Comparison of ENCODE assay signal across 9 mouse cellular contexts in the genomic region with DNA sequence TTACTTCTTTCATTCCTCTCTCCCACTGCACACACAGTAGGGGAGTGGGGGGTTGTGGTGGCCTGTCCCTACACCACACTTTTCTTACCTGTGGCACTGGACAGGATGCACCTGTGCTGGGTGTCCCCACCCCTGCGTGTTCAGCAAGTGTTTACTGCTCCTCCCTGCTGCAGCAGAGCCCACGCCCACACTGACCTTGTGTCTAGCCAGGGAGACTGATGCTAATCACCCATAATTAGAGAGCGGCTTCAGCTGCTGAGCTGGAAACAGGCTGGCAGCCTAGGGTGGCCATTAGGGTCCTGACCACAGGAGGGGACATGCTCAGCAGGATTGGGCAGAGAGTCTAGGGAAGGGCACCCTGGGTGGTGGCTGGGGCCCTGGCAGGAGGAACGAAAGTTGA. TPM values are rescaled to one million over a fixed set of nuclear protein-coding genes. Genes with fewer than 3 reads are reported as not detected.
DNase-seq lines count a peak whose midpoint lies in the region; ATAC-seq and TF ChIP-seq lines count a peak whose summit lies in the region.
"Had no signal": no experiment of that assay in that cellular context is flagged by ENCODE, and none has a peak within 500 bp of the region (broad histone marks: within the 10 kb centered on the region; RNA-seq: fewer than 3 reads in every experiment).

No protein-coding gene starts in this region.

- ATAC-seq in heart, embryonic 13.5 days (ENCODE audit: extremely low read depth, insufficient number of reproducible peaks, low FRiP score, low TSS enrichment), result no peak
- ATAC-seq in erythroblast, adult 5-6 weeks (replicated peaks; ENCODE audit: low FRiP score, poor library complexity, severe bottlenecking), result peak; percentile 42
- ATAC-seq in liver, embryonic 11.5 days (replicated peaks; ENCODE audit: low FRiP score), result no peak

- H3K27ac ChIP-seq in heart, embryonic 13.5 days (replicated peaks), result peak overlapping the region; percentile 96
- peak overlapping the region; percentile 61 for H3K27ac ChIP-seq in CH12.LX (ENCODE audit: insufficient read depth, low read depth)
- peak overlapping the region; percentile 94 for H3K27ac ChIP-seq in liver, embryonic 11.5 days (ENCODE audit: low read depth, low read length)

- no peak for TF ChIP-seq RAD21 in CH12.LX (IDR thresholded peaks at IDR 0.05; ENCODE audit: low read depth, low read length)

- no peaks in the 10 kb centered on the region for H3K9me3 ChIP-seq in heart, embryonic 13.5 days
- H3K9me3 ChIP-seq in CH12.LX (replicated peaks; ENCODE audit: low read length), result no peaks in the 10 kb centered on the region
- H3K9me3 ChIP-seq in liver, embryonic 11.5 days (ENCODE audit: control insufficient read depth, low read length), result no peaks in the 10 kb centered on the region

- dilution Hi-C loops in CH12.LX (cut with MboI; ENCODE audit: extremely low pct_ligation_motif_present, extremely low pct_unique_long_range_greater_than_20kb, low sequenced_read_pairs), result no loop called here

- TF ChIP-seq POLR2A in CH12.LX (IDR thresholded peaks at IDR 0.05; ENCODE audit: low read depth, low read length), result no peak

- in situ Hi-C loops in CH12.LX (cut with MboI; ENCODE audit: low pct_ligation_motif_present, low pct_unique_long_range_greater_than_20kb, low sequenced_read_pairs), result no loop called here

- no peak for TF ChIP-seq CTCF in CH12.LX (conservative IDR thresholded peaks at IDR 0.05 in 1 of 2, IDR thresholded peaks at IDR 0.05 in 1 of 2; ENCODE audit: low read depth in 2 of 2, low read length in 2 of 2)

- peaks cover 33% of the 10 kb centered on the region for H3K36me3 ChIP-seq in heart, embryonic 13.5 days
- peaks cover 33 to 34% of the 10 kb centered on the region in 2 experiments for H3K36me3 ChIP-seq in CH12.LX (replicated peaks in 1 of 2; ENCODE audit: control insufficient read depth in 1 of 2, insufficient read depth in 1 of 2, low read length in 1 of 2)
- H3K36me3 ChIP-seq in liver, embryonic 11.5 days (ENCODE audit: control insufficient read depth, insufficient read depth, low read length), result peaks cover 24% of the 10 kb centered on the region

- no peaks in the 10 kb centered on the region for H3K27me3 ChIP-seq in heart, embryonic 13.5 days (replicated peaks)
- no peaks in the 10 kb centered on the region for H3K27me3 ChIP-seq in CH12.LX (replicated peaks)
- H3K27me3 ChIP-seq in liver, embryonic 11.5 days (replicated peaks; ENCODE audit: control insufficient read depth, insufficient read depth, low read length), result no peaks in the 10 kb centered on the region

- no peak overlapping the region for H3K4me3 ChIP-seq in heart, embryonic 13.5 days
- H3K4me3 ChIP-seq in CH12.LX (replicated peaks in 1 of 3; ENCODE audit: low read depth in 2 of 3, low read length in 2 of 3, poor library complexity in 1 of 3), result peak overlapping the region in 2 of 3 experiments; percentile 21 to 67
- H3K4me3 ChIP-seq in liver, embryonic 11.5 days (ENCODE audit: low read depth, low read length), result peak overlapping the region; percentile 74; the same call in 1 of the 2 replicates

- peak overlapping the region; percentile 72 for H3K4me2 ChIP-seq in heart, embryonic 13.5 days
- H3K4me2 ChIP-seq in CH12.LX (ENCODE audit: insufficient read depth, low read depth, poor library complexity, severe bottlenecking), result peak overlapping the region; percentile 69
- H3K4me2 ChIP-seq in liver, embryonic 11.5 days, result peak overlapping the region; percentile 89

- H3K79me2 ChIP-seq in CH12.LX (replicated peaks; ENCODE audit: control insufficient read depth, extremely low read depth, insufficient read depth, poor library complexity, severe bottlenecking), result peaks cover 16% of the 10 kb centered on the region

- no peak for DNase-seq in heart, postnatal 10 days
- no peak for DNase-seq in CH12.LX (ENCODE audit: extremely low read depth)
- DNase-seq in liver, embryonic 11.5 days (ENCODE audit: low spot score), result no peak
- DNase-seq in adrenal gland, postnatal 10 days, result no peak
- DNase-seq in layer of hippocampus, postnatal 25 days (ENCODE audit: extremely low spot score in 1 of 2, low spot score in 1 of 2), result no peak
- DNase-seq in frontal cortex, postnatal 10 days (ENCODE audit: low spot score in 2 of 2), result no peak

- WGBS in heart, embryonic 13.5 days, result 81% methylated on average over 4 of the region's 4 CpGs
- whole genome bisulfite sequencing in liver, embryonic 11.5 days, result 51% methylated on average over 4 of the region's 4 CpGs

- H3K4me1 ChIP-seq in heart, embryonic 13.5 days, result peaks cover 37% of the 10 kb centered on the region
- H3K4me1 ChIP-seq in CH12.LX (ENCODE audit: control insufficient read depth in 1 of 2, insufficient read depth in 2 of 2), result peaks cover 29 to 67% of the 10 kb centered on the region in 2 experiments
- H3K4me1 ChIP-seq in liver, embryonic 11.5 days (replicated peaks; ENCODE audit: control insufficient read depth, insufficient read depth, low read length), result peaks cover 37% of the 10 kb centered on the region

- 0 out of 2 replicates have a peak, but pooled peaks have one; percentile 16 for TF ChIP-seq EP300 in CH12.LX (IDR thresholded peaks at IDR 0.05; ENCODE audit: low read length)

- H3K9ac ChIP-seq in heart, embryonic 13.5 days, result peak overlapping the region; percentile 81; the same call in 1 of the 2 replicates
- H3K9ac ChIP-seq in CH12.LX (ENCODE audit: insufficient read depth, low read depth), result no peak overlapping the region
- peak overlapping the region; percentile 84 for H3K9ac ChIP-seq in liver, embryonic 11.5 days (ENCODE audit: low read depth, low read length)

- intact Hi-C loops in heart, postnatal 10 days (cut with DNase I), result no loop called here

TF ChIP-seq in CH12.LX, 34 proteins besides CTCF, POLR2A, EP300 and RAD21 (continues in another document):
- TF ChIP-seq BHLHE40 (IDR thresholded peaks at IDR 0.05; ENCODE audit: low read depth, low read length), result peak; percentile 25; the same call in 1 of the 2 replicates
- TF ChIP-seq TCF12 (IDR thresholded peaks at IDR 0.05; ENCODE audit: low read depth, low read length), result peak; percentile 47; the same call in 1 of the 2 replicates

RNA-seq across cellular contexts. Expression of a gene that starts 1.7 kb away (rescaled TPM):
- 269 and 297 TPM in 2 replicates for polyA plus RNA-seq in heart, embryonic 13.5 days (2015; fragmentation: Nextera tagmentation; extraction: Ambion mirVana)
- 10 to 100 TPM; 82.8 to 94.1 TPM for total RNA-seq in heart, postnatal 10 days (2021)
- 135 and 168 TPM in 2 replicates for total RNA-seq in CH12.LX (2012; rRNA removed)
- total RNA-seq in CH12.LX (2014; rRNA removed), result 134 and 143 TPM in 2 replicates
- polyA plus RNA-seq in CH12.LX (2012; ENCODE audit: insufficient read length, low read depth), result 240 and 256 TPM in 2 replicates
- total RNA-seq in erythroblast, adult 5-6 weeks (2015; ENCODE audit: low replicate concordance), result 41.1 and 51.6 TPM in 2 replicates
- 20.9 and 26.2 TPM in 2 replicates for total RNA-seq in erythroblast, adult 5-6 weeks (2017; ENCODE audit: low replicate concordance)
- 342 and 357 TPM in 2 replicates for polyA plus RNA-seq in liver, embryonic 11.5 days (2014; fragmentation: Nextera tagmentation; extraction: Ambion mirVana)
- 10 to 100 TPM; 91.5 to 94.7 TPM for total RNA-seq in adrenal gland, postnatal 10 days (2021)
- total RNA-seq in layer of hippocampus, postnatal 25 days (2021), result 10 to 100 TPM; 66.2 to 67.4 TPM

RNA-seq across cellular contexts. Expression of a gene that starts 14.5 kb away (rescaled TPM):
- 33.7 and 37.3 TPM in 2 replicates for polyA plus RNA-seq in heart, embryonic 13.5 days (2015; fragmentation: Nextera tagmentation; extraction: Ambion mirVana)
- 10 to 100 TPM; 39.6 to 42.9 TPM for total RNA-seq in heart, postnatal 10 days (2021)
- 15.2 and 22.9 TPM in 2 replicates for total RNA-seq in CH12.LX (2012; rRNA removed)
- 10.3 and 12.3 TPM in 2 replicates for total RNA-seq in CH12.LX (2014; rRNA removed)
- 30.0 and 35.1 TPM in 2 replicates for polyA plus RNA-seq in CH12.LX (2012; ENCODE audit: insufficient read length, low read depth)
- 1.2 and 5.9 TPM in 2 replicates for total RNA-seq in erythroblast, adult 5-6 weeks (2015; ENCODE audit: low replicate concordance)
- 0.28 and 1.4 TPM in 2 replicates for total RNA-seq in erythroblast, adult 5-6 weeks (2017; ENCODE audit: low replicate concordance)
- 33.7 and 34.6 TPM in 2 replicates for polyA plus RNA-seq in liver, embryonic 11.5 days (2014; fragmentation: Nextera tagmentation; extraction: Ambion mirVana)
- 10 to 100 TPM; 65.7 to 80.6 TPM for total RNA-seq in adrenal gland, postnatal 10 days (2021)
- total RNA-seq in layer of hippocampus, postnatal 25 days (2021), result 10 to 100 TPM; 21.1 to 25.1 TPM

RNA-seq across cellular contexts. Expression of a gene that starts 24.0 kb away (rescaled TPM):
- 68.6 and 76.9 TPM in 2 replicates for polyA plus RNA-seq in heart, embryonic 13.5 days (2015; fragmentation: Nextera tagmentation; extraction: Ambion mirVana)
- total RNA-seq in heart, postnatal 10 days (2021), result 100 to 1,000 TPM; 178 to 214 TPM
- total RNA-seq in CH12.LX (2012; rRNA removed), result 279 and 287 TPM in 2 replicates
- total RNA-seq in CH12.LX (2014; rRNA removed), result 147 and 191 TPM in 2 replicates
- polyA plus RNA-seq in CH12.LX (2012; ENCODE audit: insufficient read length, low read depth), result 255 and 283 TPM in 2 replicates
- 29.2 and 53.9 TPM in 2 replicates for total RNA-seq in erythroblast, adult 5-6 weeks (2015; ENCODE audit: low replicate concordance)
- total RNA-seq in erythroblast, adult 5-6 weeks (2017; ENCODE audit: low replicate concordance), result 52.2 and 61.9 TPM in 2 replicates
- polyA plus RNA-seq in liver, embryonic 11.5 days (2014; fragmentation: Nextera tagmentation; extraction: Ambion mirVana), result 43.0 and 47.2 TPM in 2 replicates
- 100 to 1,000 TPM; 149 to 185 TPM for total RNA-seq in adrenal gland, postnatal 10 days (2021)
- 100 to 1,000 TPM; 181 to 194 TPM for total RNA-seq in layer of hippocampus, postnatal 25 days (2021)

RNA-seq across cellular contexts. Expression of a gene that starts 28.5 kb away (rescaled TPM):
- not detected in 2 replicates for polyA plus RNA-seq in heart, embryonic 13.5 days (2015; fragmentation: Nextera tagmentation; extraction: Ambion mirVana)
- total RNA-seq in heart, postnatal 10 days (2021), result under 1 TPM in 1 of 2 experiments, not detected in 1; 0.07 TPM
- total RNA-seq in CH12.LX (2012; rRNA removed), result not detected in 2 replicates
- total RNA-seq in CH12.LX (2014; rRNA removed), result not detected in 2 replicates
- polyA plus RNA-seq in CH12.LX (2012; ENCODE audit: insufficient read length, low read depth), result 0.07 TPM in 1 of 2 replicates, not detected in the other
- not detected in 2 replicates for total RNA-seq in erythroblast, adult 5-6 weeks (2015; ENCODE audit: low replicate concordance)
- total RNA-seq in erythroblast, adult 5-6 weeks (2017; ENCODE audit: low replicate concordance), result not detected in 2 replicates
- polyA plus RNA-seq in liver, embryonic 11.5 days (2014; fragmentation: Nextera tagmentation; extraction: Ambion mirVana), result not detected in 2 replicates
- total RNA-seq in adrenal gland, postnatal 10 days (2021), result under 1 TPM; 0.15 to 0.30 TPM
- under 1 TPM; 0.05 to 0.12 TPM for total RNA-seq in layer of hippocampus, postnatal 25 days (2021)
- polyA plus RNA-seq: limb, embryonic 11.5 days had no signal

RNA-seq across cellular contexts. Expression of a gene that starts 42.5 kb away (rescaled TPM):
- polyA plus RNA-seq in heart, embryonic 13.5 days (2015; fragmentation: Nextera tagmentation; extraction: Ambion mirVana), result 0.86 and 1.2 TPM in 2 replicates
- total RNA-seq in heart, postnatal 10 days (2021), result 1 to 10 TPM in 1 of 2 experiments, under 1 TPM in 1; 0.86 to 1.1 TPM
- 0.21 TPM in 1 of 2 replicates, not detected in the other for total RNA-seq in CH12.LX (2012; rRNA removed)
- total RNA-seq in CH12.LX (2014; rRNA removed), result not detected in 2 replicates
- 0.16 TPM in 1 of 2 replicates, not detected in the other for polyA plus RNA-seq in CH12.LX (2012; ENCODE audit: insufficient read length, low read depth)
- not detected in 2 replicates for total RNA-seq in erythroblast, adult 5-6 weeks (2015; ENCODE audit: low replicate concordance)
- total RNA-seq in erythroblast, adult 5-6 weeks (2017; ENCODE audit: low replicate concordance), result 0.60 TPM in 1 of 2 replicates, not detected in the other
- 4.2 and 4.9 TPM in 2 replicates for polyA plus RNA-seq in liver, embryonic 11.5 days (2014; fragmentation: Nextera tagmentation; extraction: Ambion mirVana)
- total RNA-seq in adrenal gland, postnatal 10 days (2021), result 1 to 10 TPM in 1 of 2 experiments, under 1 TPM in 1; 0.79 to 1.7 TPM
- under 1 TPM in 1 of 2 experiments, not detected in 1; 0.26 TPM for total RNA-seq in layer of hippocampus, postnatal 25 days (2021)
